In genomic region chr5:27623876-27624275, GRCm38 (mm10) we compare ENCODE assay signal across 14 mouse cellular contexts.
"Had no signal": no experiment of that assay in that cellular context is flagged by ENCODE, and none has a peak within 500 bp of the region (broad histone marks: within the 10 kb centered on the region; RNA-seq: fewer than 3 reads in every experiment).

No protein-coding gene starts in this region.

- H3K27me3 ChIP-seq: limb, embryonic 12.5 days; liver, embryonic 13.5 days; lung, embryonic 15.5 days; megakaryocyte, embryonic 14.5 days; midbrain, embryonic 15.5 days; neural tube, embryonic 12.5 days had no signal

- DNase-seq: kidney, postnatal 25 days; liver; liver, embryonic 13.5 days; liver, postnatal 0 days; lung, postnatal 14 days; thymus, adult 2 months; thymus, postnatal 25 days had no signal

- H3K4me1 ChIP-seq: limb, embryonic 12.5 days; liver, embryonic 13.5 days; lung, embryonic 15.5 days; megakaryocyte, embryonic 14.5 days; midbrain, embryonic 15.5 days; neural tube, embryonic 12.5 days had no signal

- H3K27ac ChIP-seq: limb, embryonic 12.5 days; liver, embryonic 13.5 days; lung, embryonic 15.5 days; macrophage; midbrain, embryonic 15.5 days; neural tube, embryonic 12.5 days; stomach, postnatal 0 days had no signal

- H3K4me3 ChIP-seq: limb, embryonic 12.5 days; liver, embryonic 13.5 days; lung, embryonic 15.5 days; megakaryocyte, embryonic 14.5 days; midbrain, embryonic 15.5 days; neural tube, embryonic 12.5 days had no signal

- H3K9me3 ChIP-seq: limb, embryonic 12.5 days; liver, embryonic 13.5 days; lung, embryonic 15.5 days; megakaryocyte, embryonic 14.5 days; midbrain, embryonic 15.5 days; neural tube, embryonic 12.5 days had no signal

- H3K36me3 ChIP-seq: limb, embryonic 12.5 days; liver, embryonic 13.5 days; lung, embryonic 15.5 days; midbrain, embryonic 15.5 days; neural tube, embryonic 12.5 days had no signal
